Mouse (Mus musculus) embryonic facial prominence, embryonic 14.5 days (tissue): Measurements from ENCODE around the gene Sort1. TPM values are rescaled to one million over a fixed set of nuclear protein-coding genes. Genes with fewer than 3 reads are reported as not detected.

Experiments used
- ATAC-seq: fragments of 200-750 bp; cut with Nextera tagmentation; 2 replicates; pipeline ENCODE4 v1.8.0; 2017; ENCODE audit warnings: low read depth, moderate number of reproducible peaks, moderate TSS enrichment
- DNase-seq: peaks from one replicate; pipeline ENCODE4 v3.0.0-alpha.2; 2015; ENCODE audit warnings: low spot score
- H3K27ac ChIP-seq: fragments of 300-500 bp; sonication (generic); replicated peaks from 2 replicates; pipeline ENCODE4 v1.5.1; 2014; ENCODE audit warnings: low read depth, mild to moderate bottlenecking, low read length, moderate library complexity
- H3K27me3 ChIP-seq: fragments of 300-500 bp; sonication (generic); replicated peaks from 2 replicates; pipeline ENCODE4 v1.6.1; 2014; ENCODE audit warnings: low read length; ENCODE audit not compliant: control insufficient read depth, insufficient read depth
- H3K36me3 ChIP-seq: fragments of 300-500 bp; sonication (generic); 2 replicates; pipeline ENCODE4 v1.6.1; 2014; ENCODE audit warnings: low read length, mixed read lengths; ENCODE audit not compliant: control insufficient read depth, insufficient read depth
- H3K4me1 ChIP-seq: fragments of 300-500 bp; sonication (generic); 2 replicates; pipeline ENCODE4 v1.6.1; 2014; ENCODE audit warnings: antibody characterized with exemption, low read length; ENCODE audit not compliant: control insufficient read depth, insufficient read depth
- H3K4me2 ChIP-seq: fragments of 300-500 bp; sonication (generic); 2 replicates; pipeline ENCODE4 v1.6.1; 2014; ENCODE audit warnings: low read depth, mild to moderate bottlenecking, low read length, moderate library complexity, mixed read lengths
- H3K4me3 ChIP-seq: fragments of 300-500 bp; sonication (generic); 2 replicates; pipeline ENCODE4 v1.5.1; 2014; ENCODE audit warnings: low read depth, mild to moderate bottlenecking, low read length
- H3K9ac ChIP-seq: fragments of 300-500 bp; sonication (generic); 2 replicates; pipeline ENCODE4 v1.6.1; 2014; ENCODE audit warnings: low read depth, mild to moderate bottlenecking, low read length, moderate library complexity, mixed read lengths
- H3K9me3 ChIP-seq: fragments of 300-500 bp; sonication (generic); 2 replicates; pipeline ENCODE4 v1.6.1; 2016; ENCODE audit warnings: low read length; ENCODE audit not compliant: control insufficient read depth
- WGBS: fragments of 180-500 bp; shearing (Covaris S2); extraction: QIAGEN DNeasy Blood & Tissue Kit; methylation state at CpG from one replicate; pipeline ENCODE4 v1.1.7; 2014; 5-methylcytosine and 5-hydroxymethylcytosine counted together
- polyA plus RNA-seq: library from polyadenylated mRNA; unstranded; fragments of >200 nt; fragmentation: Nextera tagmentation; extraction: Ambion mirVana; gene quantifications from 2 replicates; pipeline ENCODE4 v1.2.1, GENCODE M21; 2014

The Sort1 gene
- polyA plus RNA-seq, 1 experiment from 2014 or later, result 18.0 TPM

DNA sequence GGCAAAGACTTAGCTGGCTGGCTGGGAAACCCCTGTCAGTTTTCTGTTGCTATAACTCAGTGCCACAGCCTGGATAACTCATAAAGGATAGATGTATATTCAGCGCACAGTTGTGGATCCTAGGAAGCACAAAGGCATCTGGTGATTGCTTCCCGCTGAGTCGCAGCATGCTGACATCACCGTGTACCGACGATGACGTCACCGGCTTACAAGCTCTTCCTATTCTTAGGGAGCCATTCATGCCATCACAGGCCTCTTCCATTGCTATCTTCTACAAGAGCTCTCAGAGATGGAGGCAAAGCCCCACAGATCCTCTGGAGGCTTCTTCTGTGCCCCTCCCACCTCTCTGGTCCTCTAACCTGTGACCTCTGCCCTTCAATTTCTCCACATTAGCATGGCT is 19.8 kb downstream of the Sort1 start:
- Histone ChIP-seq H3K9me3 (no peaks in the 10 kb centered on the region), H3K36me3 (no peaks in the 10 kb centered on the region), H3K9ac (no peak overlapping the region), H3K4me2 (no peak overlapping the region), H3K4me3 (no peak overlapping the region), H3K4me1 (peaks cover 6% of the 10 kb centered on the region; the same call in 1 of the 2 replicates), H3K27me3 (no peaks in the 10 kb centered on the region), H3K27ac (no peak overlapping the region)
- ATAC-seq, result no peak
- DNase-seq, result no peak
- WGBS, result 90% methylated on average over 8 of the region's 8 CpGs

DNA sequence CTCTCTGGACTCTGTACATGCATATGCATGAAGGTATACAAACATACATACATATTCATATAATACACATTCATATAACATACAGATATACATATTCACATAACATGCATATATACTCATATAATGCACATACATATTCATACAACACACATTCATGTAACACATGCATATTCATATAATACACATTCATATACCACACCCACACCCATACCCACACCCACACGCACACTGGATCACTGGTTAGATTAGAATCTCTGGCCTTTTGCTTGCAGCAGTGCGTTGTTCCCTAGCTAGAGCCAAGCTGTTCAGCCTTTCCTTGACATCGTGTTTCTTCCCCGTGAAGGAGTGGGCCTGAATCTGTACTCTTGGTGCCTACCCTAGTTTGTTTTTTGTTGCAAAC is 20.9 kb downstream of the Sort1 start:
- Histone ChIP-seq H3K4me2 (no peak overlapping the region), H3K9ac (no peak overlapping the region), H3K4me1 (peaks cover 6% of the 10 kb centered on the region; the same call in 1 of the 2 replicates), H3K9me3 (no peaks in the 10 kb centered on the region), H3K27me3 (no peaks in the 10 kb centered on the region), H3K36me3 (no peaks in the 10 kb centered on the region), H3K27ac (no peak overlapping the region), H3K4me3 (no peak overlapping the region)
- DNase-seq (no peak), ATAC-seq (no peak)
- 78% methylated on average over 4 of the region's 4 CpGs for WGBS

DNA sequence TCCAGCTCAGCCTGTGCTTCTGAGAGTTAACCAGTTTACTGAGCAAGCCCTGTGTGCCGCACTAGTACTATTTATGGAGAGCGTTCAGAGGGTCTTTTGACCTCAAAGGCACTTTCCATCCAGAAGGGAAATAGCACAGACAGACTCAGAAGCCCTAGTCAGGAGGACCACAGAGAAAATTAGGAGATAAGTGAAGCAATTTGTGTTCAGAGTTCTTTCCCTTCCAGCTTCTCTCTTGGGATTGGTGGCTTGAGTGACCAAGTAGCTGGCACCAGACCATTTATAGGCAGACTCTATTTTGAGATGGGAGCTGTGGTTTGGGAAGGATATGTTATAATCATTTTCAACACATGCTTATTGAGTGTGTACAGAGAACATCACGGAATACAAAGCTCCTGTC is 22.5 kb downstream of the Sort1 start:
- ATAC-seq (peak; percentile 65; the same call in 1 of the 2 replicates), DNase-seq (peak; percentile 66)
- Histone ChIP-seq H3K9ac (no peak overlapping the region), H3K36me3 (0 out of 2 replicates have a peak, but pooled peaks cover 10% of the 10 kb centered on the region), H3K9me3 (no peaks in the 10 kb centered on the region), H3K27ac (peak overlapping the region; percentile 61), H3K4me2 (no peak overlapping the region), H3K4me1 (peaks cover 6% of the 10 kb centered on the region; the same call in 1 of the 2 replicates), H3K27me3 (no peaks in the 10 kb centered on the region), H3K4me3 (no peak overlapping the region)
- WGBS, result 43% methylated on average over 3 of the region's 3 CpGs

DNA sequence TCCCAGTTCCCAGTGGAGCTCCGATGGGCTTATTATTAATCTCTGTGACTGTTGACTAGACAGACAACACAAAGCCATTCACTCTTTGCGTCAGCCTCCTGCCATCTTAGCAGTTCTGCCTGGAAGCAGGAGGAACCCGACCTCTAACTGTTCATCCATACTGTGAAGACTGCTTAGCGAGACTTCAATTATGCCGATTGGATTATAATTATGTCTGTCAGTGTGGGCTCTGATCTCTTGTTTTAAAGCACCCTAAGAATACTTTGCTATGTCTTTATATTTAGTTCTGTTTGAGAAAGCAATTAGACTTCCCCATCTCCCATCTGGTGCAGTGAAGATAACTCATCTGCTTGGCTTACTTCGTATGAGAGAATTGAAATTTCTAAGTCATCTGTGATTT is 23.6 kb downstream of the Sort1 start:
- ATAC-seq, result no peak
- Histone ChIP-seq H3K9me3 (no peaks in the 10 kb centered on the region), H3K27ac (no peak overlapping the region), H3K9ac (no peak overlapping the region), H3K27me3 (no peaks in the 10 kb centered on the region), H3K36me3 (0 out of 2 replicates have a peak, but pooled peaks cover 10% of the 10 kb centered on the region), H3K4me3 (no peak overlapping the region), H3K4me1 (peaks cover 6% of the 10 kb centered on the region; the same call in 1 of the 2 replicates), H3K4me2 (no peak overlapping the region)
- WGBS, result 73% methylated on average over 6 of the region's 6 CpGs
- DNase-seq, result no peak

DNA sequence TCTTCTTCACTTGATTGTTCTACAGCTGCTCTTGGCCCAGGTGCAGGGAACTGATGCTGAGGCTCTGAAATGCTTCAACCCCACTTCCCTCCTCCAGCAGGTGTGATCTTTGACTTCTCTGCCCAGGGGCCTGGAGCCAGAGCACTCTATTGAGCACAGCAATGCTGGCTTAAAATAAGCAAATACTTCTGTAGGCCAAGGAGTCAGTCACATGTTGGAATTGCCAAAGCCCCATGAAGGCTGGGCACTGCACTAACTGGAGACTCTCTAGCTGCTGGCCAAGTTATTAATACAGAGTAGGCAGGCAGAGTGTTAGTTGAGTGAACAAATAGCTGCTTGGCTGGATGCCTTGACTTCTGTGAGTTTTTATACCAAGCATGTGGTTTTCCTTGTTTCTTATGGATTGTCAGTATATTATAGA is 27.0 kb downstream of the Sort1 start:
- Histone ChIP-seq H3K9me3 (no peaks in the 10 kb centered on the region), H3K27ac (no peak overlapping the region), H3K4me2 (no peak overlapping the region), H3K27me3 (no peaks in the 10 kb centered on the region), H3K36me3 (0 out of 2 replicates have a peak, but pooled peaks cover 10% of the 10 kb centered on the region), H3K9ac (no peak overlapping the region), H3K4me3 (no peak overlapping the region), H3K4me1 (peaks cover 4% of the 10 kb centered on the region; the same call in 1 of the 2 replicates)
- DNase-seq (no peak), ATAC-seq (no peak)

DNA sequence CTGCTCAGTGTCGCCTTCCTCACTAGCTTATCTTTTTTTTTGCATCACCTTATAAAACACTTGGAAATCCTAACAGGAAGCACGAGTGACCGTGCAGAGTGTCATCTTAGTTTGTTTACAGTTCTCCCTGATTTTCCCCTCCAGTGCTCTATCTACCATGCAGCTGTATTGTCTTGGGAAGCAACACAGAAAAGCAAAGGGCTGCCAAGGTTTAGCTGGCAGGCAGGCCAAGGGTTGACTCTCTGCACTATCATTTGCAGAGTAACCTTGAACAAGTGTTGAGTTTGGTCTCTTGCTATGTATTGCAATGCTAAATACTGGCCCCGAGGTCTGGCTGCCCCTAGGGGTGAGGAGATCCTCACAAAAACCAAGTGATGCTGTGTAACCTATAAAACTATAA is 27.8 kb downstream of the Sort1 start:
- Histone ChIP-seq H3K4me3 (no peak overlapping the region), H3K9ac (no peak overlapping the region), H3K4me1 (no peaks in the 10 kb centered on the region), H3K27ac (no peak overlapping the region), H3K27me3 (no peaks in the 10 kb centered on the region), H3K4me2 (no peak overlapping the region), H3K36me3 (0 out of 2 replicates have a peak, but pooled peaks cover 10% of the 10 kb centered on the region), H3K9me3 (no peaks in the 10 kb centered on the region)
- WGBS, result 84% methylated on average over 4 of the region's 4 CpGs
- ATAC-seq, result no peak
- no peak for DNase-seq

DNA sequence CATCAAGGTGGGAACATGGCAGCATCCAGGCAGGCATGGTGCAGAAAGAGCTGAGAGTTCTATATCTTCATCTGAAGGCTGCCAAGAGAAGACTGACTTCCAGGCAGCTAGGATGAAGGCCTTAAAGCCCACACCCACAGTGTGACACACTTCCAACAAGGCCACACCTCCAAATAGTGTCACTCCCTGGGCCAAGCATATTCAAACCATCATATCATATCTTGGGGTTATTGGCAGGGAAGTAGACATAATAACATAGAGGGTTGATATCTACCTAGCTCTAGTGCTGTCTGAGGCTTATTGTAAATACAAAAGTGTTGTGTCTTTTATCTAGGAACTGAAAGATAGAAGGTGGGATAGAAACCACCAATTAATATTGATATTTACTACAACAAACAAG is 28.5 kb downstream of the Sort1 start:
- Histone ChIP-seq H3K4me3 (no peak overlapping the region), H3K4me2 (no peak overlapping the region), H3K27me3 (no peaks in the 10 kb centered on the region), H3K9ac (no peak overlapping the region), H3K4me1 (no peaks in the 10 kb centered on the region), H3K27ac (no peak overlapping the region), H3K9me3 (no peaks in the 10 kb centered on the region), H3K36me3 (0 out of 2 replicates have a peak, but pooled peaks cover 10% of the 10 kb centered on the region)
- DNase-seq (no peak), ATAC-seq (no peak)

DNA sequence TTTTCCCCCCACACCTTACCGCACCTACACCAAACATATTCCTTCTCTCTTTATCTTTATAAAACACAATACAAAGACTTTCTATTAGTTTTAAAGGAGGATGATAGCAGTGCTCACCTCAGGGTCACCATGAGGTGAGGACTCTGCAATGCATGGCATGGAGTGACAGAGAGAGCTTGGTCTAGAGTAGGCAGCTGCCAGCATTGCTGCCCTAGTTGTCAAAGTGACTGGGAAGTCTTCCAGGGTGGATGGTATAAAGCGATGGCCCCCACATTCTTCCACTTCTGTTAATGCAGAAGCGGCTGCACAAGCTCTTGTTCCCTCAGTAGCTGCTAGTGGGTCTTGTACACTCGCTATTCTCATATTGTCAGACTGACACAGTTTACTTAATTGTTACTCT is 29.3 kb downstream of the Sort1 start:
- H3K9me3 ChIP-seq, result no peaks in the 10 kb centered on the region
- H3K4me1 ChIP-seq, result 0 out of 2 replicates have a peak, but pooled peaks cover under 1% of the 10 kb centered on the region
- 0 out of 2 replicates have a peak, but pooled peaks cover 10% of the 10 kb centered on the region for H3K36me3 ChIP-seq
- H3K4me3 ChIP-seq, result no peak overlapping the region
- DNase-seq (no peak), ATAC-seq (no peak)
- 80% methylated on average over 4 of the region's 4 CpGs for WGBS
- H3K4me2 ChIP-seq, result no peak overlapping the region
- no peaks in the 10 kb centered on the region for H3K27me3 ChIP-seq
- H3K9ac ChIP-seq, result no peak overlapping the region
- no peak overlapping the region for H3K27ac ChIP-seq

DNA sequence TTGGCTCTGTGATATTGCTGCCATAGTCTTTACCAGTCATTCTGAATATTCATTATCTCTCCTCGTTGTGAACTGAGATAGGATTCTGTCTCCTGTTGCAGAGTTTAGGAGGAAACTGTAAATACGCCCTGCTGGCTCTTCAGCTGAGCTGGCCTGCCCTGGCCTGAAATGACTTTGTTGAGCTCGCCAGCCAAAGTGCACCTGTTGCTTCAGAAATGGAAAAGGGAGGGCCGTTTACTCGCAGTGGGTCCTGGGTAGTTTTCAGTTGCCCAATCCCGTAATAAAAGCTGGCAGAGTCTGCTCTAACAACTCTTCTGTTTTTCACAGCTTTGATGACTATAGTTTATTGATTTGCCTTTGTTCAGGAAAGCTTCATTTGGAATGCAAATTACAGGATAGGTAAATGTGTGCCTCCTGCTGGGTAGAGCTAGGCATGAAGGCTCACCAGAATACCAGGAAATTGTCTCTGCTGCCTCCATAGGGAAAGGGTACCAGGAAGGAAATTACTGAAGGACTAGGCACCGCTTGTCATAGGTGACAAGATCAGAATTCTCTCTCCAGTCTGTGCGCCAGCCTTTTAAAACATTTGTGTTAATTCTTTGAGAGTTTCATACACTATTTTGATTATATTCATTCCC is 30.3 kb downstream of the Sort1 start:
- H3K9ac ChIP-seq, result no peak overlapping the region
- 71% methylated on average over 8 of the region's 8 CpGs for WGBS

More for the DNA sequence above, 30.3 kb downstream of the Sort1 start:
- no peaks in the 10 kb centered on the region for H3K9me3 ChIP-seq
- DNase-seq (no peak), ATAC-seq (no peak)
- H3K4me2 ChIP-seq, result no peak overlapping the region
- no peak overlapping the region for H3K4me3 ChIP-seq
- H3K4me1 ChIP-seq, result peaks cover 9% of the 10 kb centered on the region; the same call in 1 of the 2 replicates
- no peak overlapping the region for H3K27ac ChIP-seq
- H3K36me3 ChIP-seq, result 0 out of 2 replicates have a peak, but pooled peaks cover 10% of the 10 kb centered on the region
- H3K27me3 ChIP-seq, result no peaks in the 10 kb centered on the region
